Mouse (Mus musculus) retina, postnatal 1 day (tissue): ENCODE data around the gene Runx1.

Experiments used
- DNase-seq: peaks from one replicate; pipeline ENCODE4 v3.0.0-alpha.2; 2012

The Runx1 gene

DNA sequence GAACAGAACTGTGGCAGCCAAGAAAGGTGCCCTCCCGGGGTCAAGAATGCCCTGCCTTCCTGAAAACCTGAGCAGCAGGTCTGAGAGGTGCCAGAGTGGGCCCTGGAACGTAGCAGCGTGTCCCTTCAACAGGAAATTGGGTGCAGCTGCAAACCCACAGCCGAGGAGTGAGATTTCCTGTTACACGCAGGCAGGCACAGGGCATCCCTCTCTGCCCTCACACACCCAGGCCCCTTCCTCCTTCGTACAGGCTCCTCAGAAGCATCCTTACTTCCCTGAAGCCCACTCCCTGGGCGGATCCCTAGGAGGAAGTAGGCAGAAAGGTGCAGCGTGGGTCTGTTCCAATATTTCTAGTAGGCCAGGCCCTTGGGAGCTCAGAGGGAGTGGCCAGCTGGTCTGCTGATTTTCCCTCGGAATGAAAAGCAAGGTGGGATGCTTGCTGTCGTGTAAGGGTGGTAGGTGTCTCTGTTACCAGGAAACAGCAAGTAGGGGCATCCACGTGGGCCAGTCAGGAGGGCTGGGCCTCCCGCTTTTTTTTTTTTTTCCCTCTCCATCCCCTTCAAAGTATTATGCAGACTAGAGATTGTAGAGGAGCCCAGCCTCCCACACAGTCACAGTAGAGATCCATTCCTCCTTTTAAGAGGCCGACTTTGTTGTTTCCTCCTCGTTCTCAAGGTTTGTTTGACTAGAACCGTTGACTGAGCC, 181.1 kb downstream of the Runx1 start:
- no peak for DNase-seq

DNA sequence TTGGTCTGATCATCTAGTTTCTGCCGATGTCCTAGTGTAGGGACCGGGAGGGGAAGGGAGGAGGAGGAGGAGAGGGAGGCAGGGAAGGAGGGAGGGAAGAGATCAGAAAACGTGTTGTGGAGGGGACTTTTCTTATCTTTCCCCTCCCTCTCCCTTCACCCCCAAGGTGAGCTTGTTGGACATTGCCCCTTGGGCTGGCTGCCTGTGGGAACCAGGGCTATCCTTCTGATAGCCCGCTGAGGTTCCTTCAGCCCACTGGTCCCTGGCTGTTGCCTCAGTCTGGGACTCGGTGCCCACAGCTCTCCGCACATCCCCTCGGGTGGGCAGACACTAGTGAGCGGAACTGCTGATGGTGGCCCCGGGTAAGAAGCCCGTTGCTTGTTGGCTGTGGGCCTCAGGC, 181.6 kb downstream of the Runx1 start:
- DNase-seq, result peak; percentile 15

DNA sequence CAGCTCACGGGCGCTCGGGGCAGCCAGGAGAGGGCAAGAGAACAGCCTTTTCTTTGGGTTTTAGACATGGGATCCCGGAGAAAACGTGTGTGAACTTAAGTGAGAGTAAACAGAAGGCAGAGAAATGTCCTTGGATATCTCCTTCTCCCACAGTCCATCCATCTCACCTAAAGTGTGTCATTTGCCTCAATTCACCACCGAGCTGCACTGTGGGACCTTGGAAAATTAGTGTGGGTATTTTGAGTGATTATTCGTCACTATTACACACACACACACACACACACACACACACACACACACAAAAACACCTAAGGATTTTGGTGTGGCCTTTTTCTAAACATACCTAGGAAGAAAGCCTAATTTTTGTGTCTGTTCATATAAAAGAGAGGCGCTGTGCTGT, 183.7 kb downstream of the Runx1 start:
- DNase-seq, result no peak

DNA sequence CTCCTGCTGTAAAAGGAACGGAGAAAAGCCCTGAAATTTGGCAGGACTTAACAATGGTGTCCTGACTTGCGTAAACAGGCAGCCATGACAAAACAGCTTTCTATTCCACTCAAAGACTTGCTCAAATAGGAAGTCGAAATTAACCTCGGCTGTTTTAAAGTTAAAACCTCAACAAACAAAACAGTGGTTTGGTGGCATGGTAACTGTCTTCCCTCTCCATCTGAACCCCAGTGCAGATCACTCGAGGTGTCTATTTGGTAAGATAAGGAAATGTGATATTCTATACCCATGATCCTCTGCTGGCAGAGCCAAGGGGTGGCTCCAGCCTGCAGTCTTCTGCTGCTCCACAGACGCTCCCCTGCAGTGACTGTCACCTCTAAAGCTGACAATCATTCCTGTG, 184.9 kb downstream of the Runx1 start:
- no peak for DNase-seq

DNA sequence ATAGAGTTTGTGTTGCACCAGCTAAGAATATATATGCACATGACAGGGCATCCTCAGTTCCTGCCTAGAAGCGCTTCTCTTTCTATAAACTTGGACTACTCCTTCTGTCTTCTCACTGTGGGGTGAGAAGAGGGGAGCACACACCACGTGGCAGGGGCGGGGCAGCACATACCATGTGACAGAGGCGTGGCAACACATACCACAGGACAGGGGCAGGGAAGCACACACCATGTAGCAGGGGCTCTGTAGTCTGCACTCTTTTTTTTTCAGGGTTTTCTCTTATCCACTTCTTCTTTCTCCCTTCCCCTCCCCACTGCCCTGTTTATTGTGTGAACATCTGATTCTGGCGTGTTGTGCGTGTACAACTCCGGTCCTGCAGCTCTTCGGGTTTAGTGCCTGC, 186.9 kb downstream of the Runx1 start:
- no peak for DNase-seq

DNA sequence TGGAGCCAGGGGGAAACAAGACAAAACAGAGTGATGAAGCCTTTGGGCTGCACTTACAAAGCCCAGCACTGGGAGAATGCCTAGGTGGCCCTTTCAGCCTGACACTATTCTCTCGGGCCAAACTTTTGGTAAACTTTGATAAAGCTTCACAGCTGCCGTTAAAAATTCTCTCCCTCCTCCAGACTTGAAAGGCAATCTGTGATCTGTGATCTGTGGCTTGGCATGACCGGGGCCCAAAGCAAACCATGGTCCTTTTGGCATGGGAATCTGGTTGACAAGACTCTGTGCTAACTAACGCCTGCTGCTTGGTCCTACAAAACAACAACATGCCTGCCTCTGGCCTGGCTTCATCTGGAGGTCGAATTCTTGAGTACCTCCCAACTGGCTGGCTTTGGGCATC, 188.9 kb downstream of the Runx1 start:
- no peak for DNase-seq

DNA sequence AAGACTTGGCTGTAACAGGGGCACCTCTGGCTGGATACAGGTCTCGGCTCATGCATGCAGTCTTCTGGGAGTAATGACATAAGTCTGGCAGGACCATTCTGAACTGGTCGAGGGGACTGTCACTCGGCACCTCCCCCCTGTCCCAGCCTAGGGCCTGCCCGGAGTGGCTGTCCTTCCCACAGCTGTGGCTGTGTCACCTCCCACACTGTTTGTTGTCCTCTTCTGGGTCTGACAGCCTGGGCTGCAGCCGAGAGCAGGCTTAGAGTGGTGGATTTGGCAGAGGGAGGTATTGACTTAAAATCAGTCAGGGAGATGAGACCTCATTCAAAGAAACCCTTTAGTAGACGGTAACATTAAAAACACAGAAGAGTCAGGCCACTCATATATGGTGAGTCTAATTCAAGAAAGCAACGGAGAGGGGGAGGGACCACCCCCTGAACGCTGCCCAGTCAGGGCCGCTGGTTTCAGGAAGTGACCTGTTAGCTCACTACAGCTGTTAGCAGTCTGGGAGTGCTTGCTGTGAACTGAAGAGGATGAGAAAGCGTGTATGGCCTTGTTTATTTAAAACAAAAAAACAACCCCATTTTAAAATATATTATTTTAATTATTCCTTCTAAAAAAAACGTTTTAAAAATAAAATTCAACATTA, 193.7 kb downstream of the Runx1 start:
- peak; percentile 39 for DNase-seq

DNA sequence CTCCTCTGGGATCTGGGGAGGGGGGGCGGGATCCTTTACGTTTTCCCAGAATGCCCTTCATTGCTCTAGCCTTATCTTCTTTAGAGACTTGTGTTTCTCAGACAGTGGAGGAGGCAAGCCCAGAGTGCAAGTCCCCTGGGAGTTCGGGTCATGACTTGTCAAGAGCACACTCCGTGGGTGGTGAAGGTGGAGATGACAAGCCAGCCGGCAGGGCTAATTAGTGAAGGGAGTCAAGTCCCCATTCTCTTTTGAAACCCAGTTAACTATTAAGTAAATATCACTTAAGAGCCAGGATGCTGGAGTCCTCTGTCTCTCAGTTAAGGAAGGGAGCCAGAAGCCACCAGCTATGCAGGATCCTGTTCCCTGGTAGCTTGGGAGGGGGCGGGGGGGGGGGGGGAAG, 194.3 kb downstream of the Runx1 start:
- DNase-seq, result peak; percentile 34

DNA sequence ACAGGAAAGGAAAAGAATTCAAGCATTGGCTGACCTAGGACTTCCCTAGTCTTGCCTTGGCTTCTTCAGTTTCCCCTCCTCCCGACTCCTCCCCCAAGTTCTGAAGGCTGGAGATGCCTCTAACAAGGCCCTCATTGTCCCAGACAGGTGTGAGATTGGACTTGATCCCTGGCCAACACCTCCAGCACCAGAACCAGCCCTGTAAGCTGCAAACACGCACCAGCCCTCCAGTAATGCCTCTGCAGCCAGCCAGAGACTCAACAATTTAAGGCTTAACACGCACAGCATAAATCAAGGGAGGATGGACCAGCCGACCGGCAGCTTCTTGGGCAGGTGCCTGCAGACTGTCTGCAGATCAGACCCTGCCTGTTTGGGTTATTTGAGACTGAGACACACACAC, 195.0 kb downstream of the Runx1 start:
- DNase-seq, result no peak

DNA sequence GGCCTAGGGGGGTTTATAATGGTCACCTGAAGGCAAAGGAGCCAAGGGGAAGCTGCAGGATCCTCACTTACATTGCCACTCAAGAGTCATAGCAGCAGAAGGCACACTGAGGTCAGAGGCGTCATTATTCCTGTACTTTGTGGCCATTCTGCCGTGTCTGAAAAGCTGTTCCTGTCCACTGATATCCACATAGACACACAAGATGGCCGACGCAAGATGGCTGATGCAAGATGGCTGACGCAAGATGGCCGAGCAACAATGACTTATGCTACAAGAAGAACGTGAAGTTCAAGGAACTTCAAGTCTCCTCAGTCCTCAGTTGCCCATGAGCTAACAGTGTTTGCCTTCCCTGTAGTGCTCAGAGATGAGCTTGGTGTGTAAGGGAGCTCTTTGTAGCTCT, 196.1 kb downstream of the Runx1 start:
- no peak for DNase-seq

DNA sequence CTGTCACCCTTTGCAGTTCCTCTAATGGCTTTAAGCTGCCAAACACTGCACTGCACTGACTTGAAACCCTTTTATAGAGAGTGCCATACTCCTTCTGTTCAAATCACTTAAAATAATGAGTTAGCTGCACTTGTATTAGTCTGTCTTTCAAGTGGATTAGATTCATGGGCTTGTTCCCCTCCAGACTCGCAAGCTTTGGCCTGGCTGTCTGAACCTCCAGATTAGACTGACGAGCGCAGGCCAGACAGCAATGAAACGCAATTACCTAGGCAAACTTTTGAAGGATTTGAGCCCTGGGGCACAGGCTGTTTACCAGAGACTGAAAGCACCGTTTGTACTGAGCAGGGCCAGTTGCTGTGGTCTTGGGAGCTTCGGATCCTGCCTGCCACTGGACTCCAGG, 198.7 kb downstream of the Runx1 start:
- peak; percentile 34 for DNase-seq

DNA sequence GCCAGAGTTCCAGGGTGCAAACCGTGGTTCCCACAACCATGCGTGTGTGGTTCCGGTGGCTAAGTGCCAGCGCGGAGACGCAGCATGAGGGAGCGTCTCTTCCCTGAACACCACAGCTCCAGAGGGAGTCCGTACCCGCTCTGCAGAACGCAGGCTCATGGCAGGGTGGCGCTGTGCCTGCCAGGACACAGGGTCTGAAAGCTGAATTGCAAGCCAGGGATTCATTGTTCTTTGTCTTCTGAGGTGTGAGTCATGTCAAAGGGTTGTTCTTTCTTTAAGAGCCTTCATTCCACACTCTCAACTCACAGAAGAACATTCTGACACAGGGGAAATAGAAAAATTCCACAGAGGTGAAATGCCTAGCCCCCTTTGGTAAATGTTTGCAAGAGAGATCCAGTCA, 202.0 kb downstream of the Runx1 start:
- no peak for DNase-seq

DNA sequence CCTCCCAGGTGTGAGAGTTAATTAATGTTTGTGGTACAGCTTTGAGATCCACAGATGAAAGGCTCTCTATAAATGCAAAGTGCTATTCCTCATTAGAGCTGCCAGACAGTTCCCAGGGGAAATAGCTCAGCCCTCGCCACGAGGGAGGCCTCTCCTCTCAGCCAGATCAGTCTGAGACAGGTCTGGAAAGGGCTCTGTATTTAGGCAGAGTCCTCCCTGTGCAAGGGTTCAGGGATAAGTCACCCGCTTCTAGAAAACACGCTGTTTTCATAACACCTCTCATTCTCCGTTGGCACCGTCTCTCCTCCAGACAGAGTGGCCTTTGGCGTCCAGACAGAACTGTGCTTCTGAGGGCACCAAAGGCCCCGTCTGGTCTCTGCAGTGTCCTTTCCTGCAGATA, 204.1 kb downstream of the Runx1 start:
- DNase-seq, result no peak

DNA sequence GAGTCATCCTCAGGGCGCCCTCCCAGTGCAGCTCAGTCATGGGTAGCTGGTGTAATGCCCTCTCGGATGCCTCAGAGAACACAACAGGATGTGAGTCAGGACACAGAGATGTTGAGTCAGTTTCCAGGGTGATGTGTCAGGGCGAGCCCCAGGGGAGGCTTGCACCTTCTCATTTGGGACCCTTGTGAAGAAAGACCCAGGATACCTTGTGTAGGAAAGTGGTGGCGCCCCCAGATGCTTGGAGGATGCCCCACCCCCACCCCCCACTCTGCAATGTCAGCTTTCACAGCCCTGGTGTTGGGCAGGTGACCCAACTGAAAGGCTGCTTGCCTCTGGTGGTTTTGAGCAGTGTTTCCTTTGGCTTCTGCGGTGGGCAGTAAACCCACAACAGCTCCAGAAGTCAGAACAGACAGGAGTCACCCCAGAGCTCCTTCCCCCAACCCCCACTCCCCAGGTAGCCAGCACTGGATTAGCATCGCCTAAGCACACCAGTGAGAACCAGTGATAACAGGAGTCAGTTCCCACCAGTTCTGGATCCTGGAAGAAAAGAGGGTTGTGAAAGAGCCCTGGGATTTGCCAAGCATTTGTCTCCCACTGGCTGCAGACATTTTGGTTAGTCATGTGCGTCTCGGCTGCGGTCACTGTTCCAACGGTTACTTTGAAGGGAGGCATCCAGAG, 205.0 kb downstream of the Runx1 start:
- DNase-seq, result no peak

DNA sequence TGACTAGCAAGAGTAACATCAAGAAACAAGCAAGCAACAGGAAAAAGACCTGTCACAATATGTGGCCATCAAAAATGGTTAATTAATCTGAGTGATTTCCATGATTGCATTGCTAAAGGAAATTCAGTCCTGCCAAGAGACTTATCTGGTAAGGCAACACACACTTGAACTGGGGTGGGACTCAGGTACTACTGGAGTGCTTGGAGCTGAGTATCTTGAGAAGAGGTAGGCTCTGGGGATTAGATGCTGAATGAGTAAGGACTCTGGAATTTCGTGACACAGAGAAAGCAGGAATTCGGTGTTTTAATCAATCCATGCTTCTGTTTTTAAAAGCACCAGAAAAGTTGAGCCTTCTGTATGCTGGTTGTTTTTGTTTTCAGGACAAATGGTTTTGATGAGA, 209.1 kb downstream of the Runx1 start:
- no peak for DNase-seq

DNA sequence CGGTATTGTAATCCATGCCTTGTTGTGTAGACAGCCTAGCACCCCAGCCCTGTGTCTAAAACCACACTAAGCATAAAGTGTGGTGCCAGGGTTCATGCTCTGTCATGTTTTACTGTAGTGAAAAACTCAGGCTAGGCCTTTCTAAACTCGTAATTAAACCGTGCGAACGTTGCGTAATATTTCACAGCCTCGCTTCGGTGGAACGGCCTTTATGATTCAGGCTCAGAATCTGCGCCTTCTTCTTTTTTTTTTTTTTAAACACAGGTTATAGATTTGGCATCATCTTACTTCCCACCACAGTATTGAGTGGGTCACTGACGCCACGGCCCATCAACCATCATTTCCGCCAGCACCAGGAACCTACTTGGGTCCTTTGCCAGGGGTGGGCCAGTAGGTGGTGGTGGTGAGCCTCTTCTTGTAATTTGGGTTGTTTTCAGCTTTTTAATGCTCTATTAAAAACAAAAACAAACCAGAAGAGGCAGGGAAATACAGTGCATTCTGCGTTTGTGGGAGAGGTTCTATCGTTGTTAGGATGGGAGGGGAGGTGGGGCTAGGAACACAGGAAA, 210.6 kb downstream of the Runx1 start:
- no peak for DNase-seq

DNA sequence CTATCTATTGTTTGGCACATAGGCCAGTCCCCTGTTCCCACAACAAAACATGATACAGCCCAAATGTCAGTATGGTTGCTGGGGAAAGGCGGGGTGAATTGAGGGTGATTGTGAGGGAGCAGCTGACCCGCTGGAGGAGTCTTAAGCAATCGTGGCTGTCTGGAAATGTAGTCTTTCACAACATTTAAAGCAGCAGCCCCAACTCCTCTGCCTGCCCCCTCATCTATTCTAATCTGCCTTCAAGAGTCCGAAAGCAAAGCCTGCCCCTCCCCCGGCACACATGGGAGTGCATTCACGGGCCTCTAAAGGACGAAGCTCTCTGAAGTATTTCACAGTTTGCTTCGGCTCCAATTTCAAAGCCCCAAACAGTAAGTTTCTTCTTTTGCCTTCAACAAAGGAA, 213.4 kb downstream of the Runx1 start:
- DNase-seq, result no peak

DNA sequence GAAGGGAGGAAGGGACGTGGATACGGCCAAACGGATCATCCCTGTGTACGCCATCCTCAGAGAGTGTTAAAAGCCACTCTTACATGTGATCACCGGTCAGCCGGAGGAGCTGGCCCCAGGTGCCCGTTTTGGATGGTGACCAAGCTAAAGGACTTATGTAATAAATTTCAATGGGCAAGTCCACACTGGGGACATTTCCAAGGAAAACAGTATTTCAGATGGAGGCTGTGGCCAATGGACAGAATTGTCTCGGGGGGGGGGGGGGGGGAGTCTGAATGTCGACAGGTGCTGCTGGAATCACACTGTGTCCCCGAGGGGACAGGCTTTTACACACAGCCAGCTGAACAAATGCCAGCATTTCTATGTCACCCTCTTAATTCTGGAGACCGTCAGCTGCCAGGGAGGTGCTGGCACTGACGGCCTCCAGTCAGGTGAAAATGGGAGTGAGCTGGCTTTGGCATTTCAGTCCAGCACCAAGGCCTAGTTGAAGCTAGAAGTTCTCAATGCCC, 214.3 kb downstream of the Runx1 start:
- no peak for DNase-seq

DNA sequence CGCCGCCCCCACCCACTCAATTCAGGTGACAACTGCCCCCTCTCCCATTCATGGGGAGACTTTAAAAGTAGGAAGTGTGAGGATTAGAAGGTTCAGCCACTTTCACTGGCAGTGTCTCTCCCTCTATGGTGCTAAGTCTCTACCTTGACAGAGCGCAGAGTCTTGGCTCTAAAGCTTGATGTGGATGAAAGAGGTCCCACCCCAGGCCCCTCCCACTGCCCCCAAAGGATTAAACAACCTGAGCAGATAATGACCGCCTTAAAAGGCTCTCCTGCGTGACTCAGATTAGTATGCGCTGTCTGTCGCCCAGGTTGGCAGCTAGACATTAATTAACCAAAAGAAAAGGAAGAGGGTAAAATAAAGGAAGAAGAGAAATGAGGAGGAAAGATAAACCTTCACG, 215.5 kb downstream of the Runx1 start:
- peak; percentile 55 for DNase-seq

DNA sequence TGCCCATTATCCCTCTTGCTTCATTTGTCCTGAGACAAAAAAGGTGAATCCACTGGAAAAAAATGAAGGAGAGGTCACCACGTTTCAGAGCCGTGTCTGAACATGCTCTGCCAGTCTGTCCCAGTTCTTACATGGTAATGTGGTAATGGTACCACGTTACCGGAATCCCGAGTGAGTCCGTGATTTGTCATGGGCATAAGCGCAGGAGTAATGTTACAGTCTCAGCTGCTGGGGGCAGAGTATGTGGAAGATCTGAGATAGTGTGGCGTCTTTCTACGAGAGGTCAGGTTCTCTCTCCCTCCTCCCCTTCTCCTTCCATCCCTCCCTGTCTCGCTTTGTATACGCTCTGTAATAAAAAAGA, 216.3 kb downstream of the Runx1 start:
- DNase-seq, result peak; percentile 58

DNA sequence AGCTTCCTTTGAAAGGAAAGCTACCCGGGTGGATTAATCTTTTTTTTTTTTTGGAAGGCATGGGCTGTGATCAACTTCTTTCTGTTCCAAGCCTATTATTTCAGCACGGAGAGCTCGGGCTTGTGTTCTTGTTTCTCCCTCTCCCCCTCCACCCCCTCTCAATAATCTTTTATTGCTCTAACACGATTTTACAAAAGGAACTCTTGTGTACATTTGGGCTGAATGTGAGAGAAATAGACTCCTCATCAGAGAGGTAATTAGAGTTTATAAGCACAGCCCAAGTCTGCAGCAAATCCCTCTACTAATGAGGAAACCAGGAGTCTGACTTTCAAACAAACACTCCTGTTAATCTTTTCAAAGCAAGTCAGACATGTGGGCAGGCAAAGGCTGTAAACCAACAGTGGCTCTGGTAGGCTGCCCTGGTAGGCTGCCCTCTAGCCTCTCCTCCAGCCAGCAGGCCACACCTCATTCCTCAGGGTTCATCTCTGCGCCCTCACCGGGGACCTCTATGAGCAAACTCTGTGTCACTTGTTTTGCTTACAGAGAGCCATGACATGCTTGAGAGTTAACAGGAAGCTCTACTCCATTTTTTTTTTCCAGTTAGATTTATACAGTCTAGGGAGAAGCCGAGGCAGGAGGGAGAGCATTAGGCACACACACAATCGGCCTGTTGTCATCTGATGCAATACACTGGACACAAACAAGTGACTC, 216.8 kb downstream of the Runx1 start:
- DNase-seq, result peak; percentile 63

DNA sequence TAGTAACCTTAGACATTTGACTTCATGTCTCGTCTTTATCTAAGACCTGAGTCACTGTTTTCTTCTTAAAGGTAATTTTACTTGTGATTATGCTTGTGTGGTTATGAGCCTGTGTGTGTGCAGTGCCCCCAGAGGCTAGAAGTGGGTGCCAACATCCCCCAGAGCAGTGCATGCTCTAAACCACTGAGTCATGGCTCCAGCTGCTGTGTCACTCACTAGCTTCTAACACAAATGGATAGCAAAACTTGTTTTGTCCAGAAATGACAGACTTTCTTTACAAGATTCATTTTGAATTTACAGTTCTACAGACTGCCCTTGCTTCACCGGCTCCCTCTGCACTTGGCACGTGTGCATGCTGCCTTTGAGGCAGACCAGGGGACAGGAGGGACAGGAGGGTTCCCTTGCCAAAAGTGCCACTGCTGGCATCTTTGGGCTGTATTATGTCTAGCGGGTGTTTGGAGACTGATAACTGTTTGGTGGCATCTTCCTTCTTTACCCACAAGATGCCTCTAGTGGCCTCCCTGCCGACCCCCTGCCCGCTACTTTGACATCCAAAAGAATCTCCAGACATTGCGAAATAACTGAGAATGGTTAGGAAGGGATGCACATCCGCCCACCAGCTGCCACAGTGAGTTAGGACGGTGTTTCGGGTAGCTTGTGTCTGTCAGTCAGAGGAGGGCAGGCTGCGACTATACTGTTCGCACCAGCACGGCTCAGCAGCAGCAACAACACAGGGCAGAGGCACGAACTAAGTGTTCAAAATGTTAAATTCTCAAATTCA, 217.6 kb downstream of the Runx1 start:
- peak; percentile 38 for DNase-seq
